8 mouse cellular contexts compared by ENCODE assay signal in genomic region chr4:43562769-43563600, GRCm38 (mm10). TPM values are rescaled to one million over a fixed set of nuclear protein-coding genes. Genes with fewer than 3 reads are reported as not detected.
DNase-seq lines count a peak whose midpoint lies in the region; ATAC-seq lines count a peak whose summit lies in the region.

No protein-coding gene starts in this region.

- peaks cover 34% of the 10 kb centered on the region for H3K36me3 ChIP-seq in hindbrain, embryonic 12.5 days
- peaks cover 41% of the 10 kb centered on the region for H3K36me3 ChIP-seq in midbrain, embryonic 10.5 days

- peak; percentile 55 for ATAC-seq in hindbrain, embryonic 12.5 days (ENCODE audit: low FRiP score)

- H3K4me2 ChIP-seq in hindbrain, embryonic 12.5 days (replicated peaks): peak overlapping the region; percentile 92

- peak overlapping the region; percentile 85 for H3K4me3 ChIP-seq in hindbrain, embryonic 12.5 days
- H3K4me3 ChIP-seq in midbrain, embryonic 10.5 days: peak overlapping the region; percentile 94

- no peaks in the 10 kb centered on the region for H3K9me3 ChIP-seq in hindbrain, embryonic 12.5 days (replicated peaks)
- H3K9me3 ChIP-seq in midbrain, embryonic 10.5 days (replicated peaks): no peaks in the 10 kb centered on the region

- intact Hi-C loops in gastrocnemius, postnatal 36 days (cut with DNase I): loop anchor here (2.0 kb wide), 1 partner anchor 16 kb away; the partner anchor contains the start of genes Gba2 and Rgp1

- peak; percentile 23 for DNase-seq in kidney, adult 18-20 months
- no peak for DNase-seq in kidney, postnatal 10 days
- peak; percentile 62 for DNase-seq in ZHBTc4 (ENCODE audit: low read depth, low spot score)
- DNase-seq in midbrain, embryonic 10.5 days (ENCODE audit: low spot score): no peak
- no peak for DNase-seq in ovary, adult 18-20 months (ENCODE audit: low spot score)
- no peak for DNase-seq in gastrocnemius, postnatal 36 days
- DNase-seq in retina, postnatal 1 day: no peak

- no peaks in the 10 kb centered on the region for H3K27me3 ChIP-seq in hindbrain, embryonic 12.5 days
- H3K27me3 ChIP-seq in midbrain, embryonic 10.5 days (ENCODE audit: low read depth, poor library complexity, severe bottlenecking): no peaks in the 10 kb centered on the region

- H3K27ac ChIP-seq in hindbrain, embryonic 12.5 days: peak overlapping the region; percentile 97
- H3K27ac ChIP-seq in midbrain, embryonic 10.5 days (replicated peaks): peak overlapping the region; percentile 96

- peak overlapping the region; percentile 93 for H3K9ac ChIP-seq in hindbrain, embryonic 12.5 days

- H3K4me1 ChIP-seq in hindbrain, embryonic 12.5 days: peaks cover 49% of the 10 kb centered on the region
- H3K4me1 ChIP-seq in midbrain, embryonic 10.5 days: peaks cover 46% of the 10 kb centered on the region

- WGBS in hindbrain, embryonic 12.5 days: 6% methylated on average over 22 of the region's 22 CpGs
- 9% methylated on average over 22 of the region's 22 CpGs for WGBS in midbrain, embryonic 10.5 days

RNA-seq across cellular contexts. Expression of gene Tln1, which starts 0.5 kb away (rescaled TPM):
- polyA plus RNA-seq in hindbrain, embryonic 12.5 days (2016; fragmentation: Nextera tagmentation; extraction: Ambion mirVana): 70.5 and 71.7 TPM in 2 replicates
- polyA plus RNA-seq in midbrain, embryonic 10.5 days (2016; fragmentation: Nextera tagmentation; extraction: Ambion mirVana): 43.3 and 47.2 TPM in 2 replicates
- total RNA-seq in gastrocnemius, postnatal 36 days (2021): 10 to 100 TPM; 53.6 to 55.2 TPM

RNA-seq across cellular contexts. Expression of gene Creb3, which starts 0.9 kb away (rescaled TPM):
- 60.2 and 65.7 TPM in 2 replicates for polyA plus RNA-seq in hindbrain, embryonic 12.5 days (2016; fragmentation: Nextera tagmentation; extraction: Ambion mirVana)
- polyA plus RNA-seq in midbrain, embryonic 10.5 days (2016; fragmentation: Nextera tagmentation; extraction: Ambion mirVana): 43.1 and 49.1 TPM in 2 replicates
- total RNA-seq in gastrocnemius, postnatal 36 days (2021): 10 to 100 TPM; 31.5 to 38.3 TPM

RNA-seq across cellular contexts. Expression of gene Rgp1, which starts 15.5 kb away (rescaled TPM):
- polyA plus RNA-seq in hindbrain, embryonic 12.5 days (2016; fragmentation: Nextera tagmentation; extraction: Ambion mirVana): 40.6 and 43.3 TPM in 2 replicates
- 20.7 and 21.0 TPM in 2 replicates for polyA plus RNA-seq in midbrain, embryonic 10.5 days (2016; fragmentation: Nextera tagmentation; extraction: Ambion mirVana)
- total RNA-seq in gastrocnemius, postnatal 36 days (2021): 10 to 100 TPM; 17.6 to 20.7 TPM

RNA-seq across cellular contexts. Expression of gene Gba2, which starts 15.7 kb away (rescaled TPM):
- 46.5 and 48.7 TPM in 2 replicates for polyA plus RNA-seq in hindbrain, embryonic 12.5 days (2016; fragmentation: Nextera tagmentation; extraction: Ambion mirVana)
- polyA plus RNA-seq in midbrain, embryonic 10.5 days (2016; fragmentation: Nextera tagmentation; extraction: Ambion mirVana): 26.7 and 31.6 TPM in 2 replicates
- total RNA-seq in gastrocnemius, postnatal 36 days (2021): 1 to 10 TPM; 3.9 to 6.1 TPM

RNA-seq across cellular contexts. Expression of gene Msmp, which starts 21.3 kb away (rescaled TPM):
- 2.4 and 4.0 TPM in 2 replicates for polyA plus RNA-seq in hindbrain, embryonic 12.5 days (2016; fragmentation: Nextera tagmentation; extraction: Ambion mirVana)
- polyA plus RNA-seq in midbrain, embryonic 10.5 days (2016; fragmentation: Nextera tagmentation; extraction: Ambion mirVana): 0.32 and 0.74 TPM in 2 replicates
- under 1 TPM in 1 of 2 experiments, not detected in 1; 0.49 TPM for total RNA-seq in gastrocnemius, postnatal 36 days (2021)

Comparison
In these comparisons a context has a peak if more than half of its experiments do, and no peak if none do; other contexts are left out.
1. DNase-seq: peak in kidney, adult 18-20 months (single experiment) and ZHBTc4 (single experiment); none in kidney, postnatal 10 days (single experiment), midbrain, embryonic 10.5 days (single experiment), ovary, adult 18-20 months (single experiment), gastrocnemius, postnatal 36 days (0 of 2) and retina, postnatal 1 day (single experiment).